Mouse (Mus musculus) c-Kit-positive CD71-positive TER-119-positive erythroid progenitor cells, embryonic 14.5 days (primary cell): ENCODE data around the gene Slc12a8.

Source experiments
- DNase-seq: peaks from one replicate; pipeline ENCODE4 v3.0.0-alpha.2; 2013; ENCODE audit warnings: low spot score

The Slc12a8 gene

DNA sequence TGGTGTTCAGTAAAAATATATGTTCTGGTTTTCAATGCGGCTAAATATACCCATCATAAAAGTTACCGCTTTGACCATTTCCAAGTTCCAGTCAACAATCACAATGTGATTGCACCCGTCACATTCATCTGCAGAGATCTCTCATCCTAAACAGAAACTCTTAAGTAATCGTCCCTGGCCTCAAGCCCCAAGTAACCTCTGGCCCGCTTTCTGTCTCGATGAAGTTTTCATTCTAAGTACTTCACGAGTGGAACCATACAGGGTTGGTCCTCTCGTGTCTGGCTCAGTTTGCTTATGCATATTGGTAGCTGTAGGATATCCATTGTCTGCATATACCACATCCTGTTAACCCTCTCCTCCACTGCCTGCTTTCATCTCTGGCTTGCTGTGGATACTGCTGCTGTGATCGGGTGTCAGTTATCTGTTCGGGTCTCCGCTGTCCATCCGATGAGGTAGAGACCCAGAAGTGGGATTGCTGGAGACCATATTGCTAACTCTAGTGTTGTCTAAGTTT is 181.2 kb downstream of the Slc12a8 start:
- DNase-seq: no peak

DNA sequence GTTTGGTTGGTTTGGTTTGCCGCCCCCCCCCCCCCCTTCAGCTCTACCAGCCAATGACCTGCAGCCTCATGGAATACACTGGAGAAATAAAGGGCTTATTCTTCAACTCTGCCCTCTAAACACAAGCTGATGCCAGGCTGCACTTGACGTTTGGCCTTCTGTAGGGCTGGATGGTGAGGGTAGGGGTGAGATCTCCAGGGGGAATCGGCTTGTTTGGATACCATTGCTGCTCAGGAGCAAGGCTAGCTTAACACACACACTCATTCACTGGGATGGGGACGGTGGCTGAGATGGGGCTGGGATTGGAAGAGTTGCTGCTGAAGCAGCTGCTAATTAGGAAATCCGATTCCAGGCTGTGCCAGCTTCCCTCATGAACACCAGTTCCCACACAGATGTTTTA is 183.5 kb downstream of the Slc12a8 start:
- DNase-seq: no peak

DNA sequence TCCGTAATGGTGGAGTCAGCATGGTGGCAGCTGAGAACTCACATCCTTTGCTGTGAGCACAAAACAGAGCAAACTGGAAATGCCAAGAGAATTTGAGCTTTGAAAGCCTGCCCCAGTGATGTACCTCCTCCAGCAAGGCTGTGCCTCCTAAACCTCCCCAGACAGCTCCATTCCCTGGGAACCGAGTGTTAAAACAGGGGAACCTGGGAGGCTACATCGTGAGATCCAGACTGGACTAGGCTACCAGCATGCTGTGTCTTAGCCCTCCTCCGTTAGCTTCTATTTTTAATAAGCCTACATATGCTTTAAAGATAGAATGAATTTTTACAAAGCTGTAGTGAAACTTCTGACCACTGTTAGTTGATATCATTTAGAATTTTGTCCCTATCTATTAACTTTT is 184.7 kb downstream of the Slc12a8 start:
- no peak for DNase-seq

DNA sequence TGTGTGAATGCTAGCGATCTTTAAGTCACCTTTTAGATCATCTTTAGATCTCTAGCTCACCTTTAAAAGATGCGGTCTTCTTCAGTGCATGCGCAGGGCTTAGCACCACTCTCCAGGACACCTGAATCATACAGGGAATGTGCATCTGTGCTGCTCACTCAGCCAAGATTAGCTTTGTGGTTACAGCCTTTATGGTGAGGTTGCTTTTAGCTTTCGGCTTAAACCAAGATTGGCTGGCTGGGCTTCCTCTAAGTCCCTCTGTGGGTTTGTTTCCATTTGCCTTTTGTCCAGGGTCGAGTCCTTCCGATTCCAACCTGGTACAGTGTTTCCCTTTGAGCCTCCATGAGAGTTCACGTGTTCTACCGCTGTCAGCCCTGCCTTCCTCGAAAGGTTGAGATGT is 187.2 kb downstream of the Slc12a8 start:
- DNase-seq: no peak

DNA sequence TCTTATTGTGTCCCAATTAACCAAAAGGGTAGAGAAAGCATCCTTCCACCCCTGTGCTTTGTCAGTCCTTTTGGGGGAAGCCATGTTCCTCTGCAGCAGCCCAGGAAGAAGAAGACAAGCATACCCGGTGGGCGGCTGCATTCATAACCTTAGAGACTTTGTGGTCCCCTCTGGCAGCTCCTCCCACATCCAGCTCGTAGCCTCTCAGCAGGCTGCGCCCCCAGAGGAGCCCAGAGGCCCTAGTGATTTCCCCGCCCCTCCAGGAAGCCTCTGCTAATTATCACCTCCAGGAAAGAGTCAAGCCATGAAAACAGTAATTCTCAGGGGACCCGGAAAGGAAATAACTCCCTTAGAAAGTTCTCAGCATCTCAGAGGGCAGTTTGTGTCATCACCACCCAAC is 188.1 kb downstream of the Slc12a8 start:
- no peak for DNase-seq

DNA sequence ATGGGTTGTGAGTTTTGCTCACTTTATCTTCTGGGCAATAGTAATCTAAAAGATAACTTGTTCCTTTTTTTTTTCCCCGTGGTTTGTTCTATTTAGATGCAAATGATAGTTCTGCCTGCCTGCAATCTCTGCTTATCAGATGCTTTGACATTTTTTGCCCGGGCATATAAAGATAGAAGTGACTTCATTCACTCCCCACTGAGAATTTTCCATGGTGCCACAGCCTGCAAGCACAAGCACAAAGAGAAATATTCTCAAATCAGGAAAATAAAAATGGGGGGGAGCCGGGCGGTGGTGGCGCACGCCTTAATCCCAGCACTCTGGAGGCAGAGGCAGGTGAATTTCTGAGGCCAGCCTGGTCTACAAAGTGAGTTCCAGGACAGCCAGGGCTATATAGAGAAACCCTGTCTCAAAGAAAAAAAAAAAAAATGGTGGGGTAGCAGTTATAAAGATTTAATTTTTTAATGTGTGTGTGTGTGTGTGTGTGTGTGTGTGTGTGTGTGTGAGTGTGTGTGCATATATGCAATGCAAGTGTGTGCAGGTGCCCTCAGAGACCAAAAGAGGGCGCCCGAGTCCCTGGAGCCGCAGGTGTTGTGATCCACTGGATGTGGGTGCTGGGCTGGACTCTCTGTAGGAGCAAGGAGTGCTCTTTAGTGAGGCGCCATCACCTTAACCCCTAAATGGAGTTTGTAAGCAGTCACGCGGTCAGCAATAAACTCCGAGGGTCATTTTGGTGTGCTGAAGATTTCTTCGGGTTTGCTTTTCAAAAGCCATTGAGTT is 189.2 kb downstream of the Slc12a8 start:
- DNase-seq: no peak

DNA sequence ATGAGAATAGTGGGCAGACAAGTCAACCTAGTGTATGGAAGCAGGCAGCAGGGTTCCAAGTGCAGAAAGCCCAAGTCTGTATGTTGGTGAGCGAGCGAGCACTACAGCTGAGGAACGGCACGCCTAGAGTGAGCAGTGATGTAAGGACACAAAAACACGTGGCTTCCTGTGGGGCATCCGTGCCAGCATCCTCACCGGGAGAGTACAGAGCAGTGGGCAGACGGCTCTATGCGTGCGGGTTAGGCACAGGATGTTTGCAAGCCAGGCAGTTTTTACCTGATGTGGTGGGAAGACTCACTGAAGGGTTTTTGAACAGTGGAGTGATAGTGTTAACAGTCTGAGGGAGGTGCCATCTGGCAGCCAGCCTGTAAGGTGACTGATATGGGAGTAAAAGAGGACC is 190.9 kb downstream of the Slc12a8 start:
- no peak for DNase-seq

DNA sequence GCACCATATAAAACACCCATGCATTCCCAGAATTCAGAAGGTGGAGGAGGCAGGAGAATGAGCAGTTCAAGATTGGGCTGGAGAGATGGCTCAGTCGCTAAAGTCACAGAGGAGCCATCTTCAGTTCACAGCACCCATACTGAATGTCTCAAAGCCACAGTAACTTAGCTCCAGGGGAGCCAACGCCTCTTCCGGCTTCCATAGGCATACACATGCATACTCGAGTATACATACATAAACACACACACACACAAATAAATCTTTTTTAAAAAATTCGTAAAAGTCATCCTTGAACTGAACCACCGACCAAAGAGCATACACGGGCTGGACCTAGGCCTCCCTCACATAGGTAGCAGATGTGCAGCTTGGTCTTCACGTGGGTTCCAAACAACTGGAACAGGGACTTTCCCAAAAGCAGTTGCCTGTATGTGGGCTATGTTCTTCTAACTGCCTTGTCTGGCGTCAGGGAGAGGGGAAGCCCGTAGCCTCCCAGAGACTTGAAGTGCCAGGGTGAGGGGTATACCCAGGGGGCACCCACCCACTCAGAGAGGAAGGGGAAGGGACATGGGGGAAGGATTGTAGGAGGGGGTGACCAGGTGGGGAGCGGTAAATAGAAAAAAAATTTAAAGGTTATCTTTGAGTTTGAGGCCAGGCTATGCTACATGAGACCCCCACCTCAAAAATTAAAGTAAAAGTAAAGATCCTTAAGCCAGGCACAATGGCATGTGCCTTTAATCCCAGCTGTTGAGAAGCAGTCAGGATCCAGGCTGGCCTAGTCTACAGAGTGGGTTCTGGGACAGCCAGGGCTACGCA is 191.7 kb downstream of the Slc12a8 start:
- no peak for DNase-seq
